Mouse (Mus musculus) CD4-positive, CD25-positive, alpha-beta regulatory T cell, adult 2 months (primary cell): ENCODE results near the gene Abhd14b.

Experiments
- DNase-seq: peaks from one replicate; pipeline ENCODE4 v3.0.0-alpha.2; 2012; ENCODE audit warnings: low read depth, low spot score

Gene Abhd14b

DNA sequence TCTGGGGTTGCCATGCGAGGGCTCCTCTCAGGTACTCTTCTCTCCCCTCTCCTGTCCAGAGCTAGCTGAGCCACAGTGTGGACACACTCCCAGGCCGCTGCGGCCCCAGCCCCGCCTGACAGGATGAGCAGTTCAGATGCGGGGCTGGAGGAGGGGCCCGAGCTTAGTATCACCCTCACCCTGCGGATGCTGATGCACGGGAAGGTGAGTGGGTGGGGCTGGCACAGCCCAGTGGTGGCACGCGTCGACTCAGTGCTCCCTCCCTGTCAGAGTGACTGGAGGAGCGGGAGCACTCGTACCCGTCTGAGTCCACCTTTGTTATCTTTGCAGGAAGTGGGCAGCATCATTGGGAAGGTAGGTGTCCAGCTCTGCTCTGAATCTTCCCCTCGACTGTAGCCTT lies 12.7 kb downstream of the Abhd14b start:
- DNase-seq: no peak

GRCm38 (mm10) chr9:106460401-106461025 lies 13.3 kb downstream of the Abhd14b start:
- DNase-seq: no peak

DNA sequence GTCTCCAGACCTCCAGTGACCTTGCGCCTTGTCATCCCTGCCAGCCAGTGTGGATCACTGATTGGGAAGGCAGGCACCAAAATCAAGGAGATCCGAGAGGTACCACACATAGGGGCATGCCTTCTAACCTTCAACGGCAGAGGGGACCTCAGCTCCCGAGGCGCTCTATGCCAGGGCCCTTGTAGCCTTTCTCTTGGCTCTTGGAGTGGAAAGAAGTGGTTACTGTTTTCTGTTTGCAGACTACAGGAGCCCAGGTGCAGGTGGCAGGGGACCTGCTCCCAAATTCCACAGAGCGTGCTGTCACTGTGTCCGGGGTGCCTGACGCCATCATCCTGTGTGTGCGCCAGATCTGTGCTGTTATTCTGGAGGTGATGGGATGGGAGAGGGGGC lies 13.8 kb downstream of the Abhd14b start:
- no peak for DNase-seq

DNA sequence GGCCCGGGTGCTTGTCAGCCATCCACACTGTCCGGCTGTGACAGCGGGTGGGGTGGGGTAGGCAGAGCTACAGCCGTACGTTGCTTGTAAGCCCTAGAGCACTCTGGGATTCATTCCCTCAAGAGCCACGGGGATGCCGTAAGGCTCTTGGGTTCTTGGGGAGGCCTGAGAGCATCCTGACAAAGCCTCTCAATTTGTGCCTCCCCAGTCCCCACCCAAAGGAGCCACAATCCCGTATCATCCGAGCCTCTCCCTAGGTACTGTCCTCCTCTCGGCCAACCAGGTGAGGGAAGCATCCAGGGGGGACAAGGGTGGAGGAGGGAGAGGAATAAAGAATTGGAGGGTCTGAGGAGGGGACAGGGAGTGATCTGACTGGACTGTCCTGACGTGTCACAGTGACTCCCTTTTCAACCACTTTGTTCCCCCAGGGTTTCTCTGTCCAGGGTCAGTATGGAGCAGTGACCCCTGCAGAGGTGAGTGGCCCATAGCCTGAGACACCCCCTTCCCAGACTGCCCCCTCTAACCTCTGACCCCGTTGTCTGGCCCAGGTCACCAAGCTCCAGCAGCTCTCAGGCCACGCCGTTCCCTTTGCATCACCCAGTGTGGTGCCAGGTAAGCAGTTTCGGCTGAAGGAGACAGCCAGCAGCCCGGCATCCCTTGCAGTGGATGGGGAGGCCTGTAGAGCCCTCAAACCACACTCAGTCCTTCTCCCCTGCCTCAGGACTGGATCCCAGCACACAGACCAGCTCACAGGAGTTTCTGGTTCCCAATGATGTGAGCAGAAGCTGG lies 14.6 kb downstream of the Abhd14b start:
- no peak for DNase-seq

GRCm38 (mm10) chr9:106462430-106462800 lies 15.2 kb downstream of the Abhd14b start:
- DNase-seq: no peak

DNA sequence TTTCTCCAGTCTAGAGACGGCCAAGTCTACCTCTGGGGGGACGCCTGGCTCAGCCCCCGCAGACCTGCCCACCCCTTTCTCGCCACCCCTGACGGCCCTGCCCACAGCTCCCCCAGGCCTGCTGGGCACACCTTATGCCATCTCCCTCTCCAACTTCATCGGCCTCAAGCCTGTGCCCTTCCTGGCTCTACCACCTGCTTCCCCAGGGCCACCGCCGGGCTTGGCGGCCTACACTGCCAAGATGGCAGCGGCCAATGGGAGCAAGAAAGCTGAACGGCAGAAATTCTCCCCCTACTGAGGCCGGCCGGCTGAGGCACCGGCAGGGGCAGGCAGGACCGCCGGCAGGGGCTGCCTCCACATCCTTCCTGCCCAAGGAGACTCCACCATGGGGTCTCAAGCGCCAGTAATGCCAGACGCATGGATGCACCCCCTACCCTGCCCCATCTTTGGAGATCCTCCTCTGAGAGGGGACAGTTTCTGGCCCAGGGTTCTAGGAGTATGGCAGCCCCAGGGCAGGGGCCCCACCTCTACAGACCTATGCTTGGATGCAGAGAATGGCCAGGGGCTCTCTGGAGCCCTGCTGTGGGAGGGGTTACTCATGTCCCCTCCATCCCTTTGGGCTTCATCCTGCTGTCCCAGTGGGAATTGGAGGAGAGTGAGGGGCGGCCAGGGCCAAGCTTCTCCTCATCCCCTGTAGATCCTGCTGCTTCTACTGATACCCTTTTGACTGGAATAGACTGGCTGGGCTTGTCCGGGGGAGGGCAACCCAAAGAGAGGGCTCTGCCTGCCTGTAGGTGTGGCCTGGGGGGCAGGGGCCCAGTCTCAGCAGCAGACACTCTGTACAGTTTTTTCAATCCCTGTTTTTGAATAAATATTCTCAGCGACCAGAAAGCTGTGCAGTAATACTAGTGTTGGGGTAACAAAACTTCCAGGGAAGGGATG lies 16.1 kb downstream of the Abhd14b start:
- no peak for DNase-seq

DNA sequence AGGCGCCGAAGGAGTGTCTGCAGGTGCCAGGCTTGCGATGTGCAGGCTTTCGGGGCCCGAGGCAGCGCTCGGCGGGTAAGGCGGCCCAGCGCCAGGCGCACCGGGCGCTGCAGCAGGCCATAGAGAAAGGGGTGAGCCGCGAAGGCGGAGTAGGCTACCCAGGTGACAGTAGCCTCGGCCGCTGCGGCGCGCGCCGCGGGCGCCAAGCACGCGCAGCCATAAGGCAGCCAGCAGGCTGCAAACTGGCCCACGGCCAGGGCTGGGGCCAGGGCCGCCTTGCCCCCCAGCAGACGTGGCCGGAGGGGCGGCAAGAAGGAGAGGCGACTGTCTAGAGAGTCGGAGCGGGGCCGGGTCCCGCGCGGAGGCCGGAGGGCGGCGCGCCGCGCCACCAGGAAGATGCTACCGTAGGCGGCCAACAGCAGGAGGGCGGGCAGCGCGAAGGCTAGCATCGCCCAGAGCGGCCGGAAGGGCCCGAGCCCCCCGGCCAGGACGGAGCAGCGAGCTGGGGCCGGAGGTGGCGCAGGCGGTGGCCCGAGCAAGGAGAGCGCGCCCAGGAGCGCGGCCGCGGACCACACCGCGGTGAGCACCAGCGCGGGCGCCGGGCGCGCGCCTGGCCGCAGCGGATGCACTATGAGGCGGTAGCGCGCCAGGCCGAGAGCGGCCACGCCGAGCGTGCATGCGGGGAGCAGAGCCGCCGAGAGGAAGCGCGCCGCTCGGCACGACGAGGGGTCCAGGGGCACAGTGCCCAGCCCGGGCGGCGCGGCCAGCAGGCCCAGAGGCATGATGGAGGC lies 17.7 kb downstream of the Abhd14b start:
- peak; percentile 46 for DNase-seq

GRCm38 (mm10) chr9:106465571-106466200 lies 18.4 kb downstream of the Abhd14b start, which contains the start of gene Gpr62:
Gpr62 (minus strand) TSS chr9:106465938.
- no peak for DNase-seq

- no peak for DNase-seq
These were observed 19.5 kb downstream of the Abhd14b start for GRCm38 (mm10) chr9:106466721-106467120.

GRCm38 (mm10) chr9:106467746-106468145 lies 20.5 kb downstream of the Abhd14b start:
- DNase-seq: no peak

- peak; percentile 50 for DNase-seq
These were observed 22.1 kb downstream of the Abhd14b start for GRCm38 (mm10) chr9:106469317-106469716.

DNA sequence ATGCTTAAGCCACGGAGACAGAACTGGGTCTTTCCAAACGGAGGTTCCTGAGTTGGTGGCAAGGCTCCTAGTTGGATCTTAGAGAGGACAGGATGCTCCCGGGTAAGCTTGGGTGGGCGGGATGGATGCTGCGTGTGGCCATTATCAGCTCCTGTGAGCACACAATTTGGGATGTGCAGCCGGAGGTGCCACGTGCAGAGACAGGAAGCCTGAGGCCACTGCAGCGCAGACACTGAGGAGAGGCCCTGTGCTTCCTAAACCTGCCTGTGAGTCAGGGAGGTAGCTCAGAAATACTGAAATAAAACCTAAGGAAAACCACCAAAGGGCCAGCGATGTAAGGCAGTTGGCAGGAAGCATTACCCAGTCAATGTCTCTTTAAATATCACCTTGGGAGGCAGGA lies 22.5 kb downstream of the Abhd14b start:
- no peak for DNase-seq

DNA sequence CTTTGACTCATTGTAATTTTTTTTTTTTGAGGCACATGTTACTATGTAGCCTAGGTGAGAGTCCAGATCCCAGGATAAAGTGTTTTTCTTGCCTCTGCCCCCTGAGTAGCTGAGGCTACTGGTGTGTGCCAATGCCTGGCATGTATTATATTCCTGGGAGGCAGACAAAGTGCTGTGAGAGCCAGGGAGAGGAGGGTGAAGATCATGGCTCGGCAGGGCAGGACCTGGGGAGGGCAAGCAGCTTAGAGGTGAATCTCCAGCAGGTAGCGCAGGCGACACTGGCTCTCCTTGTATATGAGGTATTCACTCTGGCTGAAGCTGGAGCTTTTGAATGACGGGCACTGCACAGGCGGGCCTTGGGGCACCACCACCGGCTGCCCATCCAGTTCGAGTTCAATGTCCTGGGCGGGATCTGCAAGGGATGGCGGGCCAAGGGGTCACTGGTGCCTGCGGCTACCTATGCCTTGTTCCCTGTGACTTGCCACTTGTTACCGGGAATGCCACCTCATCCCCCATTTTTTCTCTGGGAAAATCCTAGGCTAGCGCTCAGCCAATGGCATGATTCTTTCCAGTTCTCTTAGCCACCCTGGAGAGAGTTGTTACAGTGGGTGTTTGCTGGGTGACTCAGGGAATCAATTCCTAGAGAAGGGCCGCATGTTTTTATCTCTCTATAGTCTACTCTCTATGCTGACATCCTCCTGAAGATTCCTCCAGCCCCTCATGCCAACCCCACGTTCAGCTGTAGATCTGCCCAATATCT lies 23.9 kb downstream of the Abhd14b start:
- DNase-seq: no peak

DNA sequence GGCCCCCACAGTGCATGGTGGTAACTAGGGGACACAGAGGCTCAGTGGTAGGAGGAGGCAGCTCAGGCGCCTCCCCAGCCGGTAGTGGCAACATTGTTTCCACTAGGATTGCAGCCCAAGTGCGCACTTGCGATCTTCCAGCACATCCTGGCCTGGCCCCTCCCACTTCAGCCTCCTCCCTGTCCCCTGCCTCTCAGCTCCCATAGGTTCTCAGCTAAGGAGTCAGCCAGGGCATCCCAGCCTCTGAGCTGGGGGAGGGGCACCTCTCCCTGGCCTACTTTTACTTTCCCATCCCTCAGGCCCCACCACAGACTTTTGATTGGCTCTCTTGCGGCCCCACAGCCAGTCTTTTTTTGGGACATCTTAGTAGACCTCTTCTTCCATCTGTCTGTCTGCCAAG lies 24.6 kb downstream of the Abhd14b start:
- no peak for DNase-seq

DNA sequence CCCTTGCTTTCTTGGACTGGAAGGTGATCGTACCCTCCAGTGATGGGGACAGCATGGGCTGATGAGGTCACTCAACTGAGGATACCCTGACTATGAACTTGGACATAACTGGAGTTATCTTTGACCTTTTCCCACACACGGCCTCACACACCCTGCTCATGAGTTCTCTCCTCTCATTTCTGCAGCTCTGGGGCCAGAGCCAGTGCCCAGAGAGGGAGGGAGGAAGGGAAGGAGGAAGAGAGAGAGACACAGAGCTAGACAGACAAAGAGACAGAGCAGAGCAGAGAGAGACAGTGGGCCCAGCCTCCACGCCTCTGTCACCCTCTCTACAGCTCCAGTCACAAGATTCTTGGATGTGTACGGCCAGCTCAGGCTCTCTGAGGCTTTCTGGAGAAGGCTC lies 25.1 kb downstream of the Abhd14b start:
- no peak for DNase-seq

GRCm38 (mm10) chr9:106473081-106473752 lies 26.0 kb downstream of the Abhd14b start:
- DNase-seq: no peak

DNA sequence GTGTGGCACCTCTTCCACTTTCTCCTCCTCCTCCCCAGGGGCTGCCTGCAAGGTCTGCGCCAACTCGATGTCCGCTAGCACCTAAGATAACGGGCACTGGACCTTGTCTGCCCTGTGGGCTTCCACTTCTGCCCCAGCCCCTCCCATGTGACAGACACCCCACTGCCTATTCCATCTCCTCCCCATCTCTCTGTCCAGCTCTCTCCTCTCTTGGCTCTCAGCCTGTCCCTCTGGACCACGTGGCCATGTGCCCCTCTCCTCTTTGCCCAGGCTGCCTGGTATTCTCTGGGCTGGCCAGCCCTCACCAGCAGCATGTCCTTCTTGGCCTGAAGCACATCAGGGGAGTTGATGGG lies 26.5 kb downstream of the Abhd14b start:
- DNase-seq: no peak

GRCm38 (mm10) chr9:106474456-106474855 lies 27.2 kb downstream of the Abhd14b start:
- DNase-seq: peak; percentile 83

- peak; percentile 25 for DNase-seq
These were observed 27.8 kb downstream of the Abhd14b start for GRCm38 (mm10) chr9:106475046-106475445.

DNA sequence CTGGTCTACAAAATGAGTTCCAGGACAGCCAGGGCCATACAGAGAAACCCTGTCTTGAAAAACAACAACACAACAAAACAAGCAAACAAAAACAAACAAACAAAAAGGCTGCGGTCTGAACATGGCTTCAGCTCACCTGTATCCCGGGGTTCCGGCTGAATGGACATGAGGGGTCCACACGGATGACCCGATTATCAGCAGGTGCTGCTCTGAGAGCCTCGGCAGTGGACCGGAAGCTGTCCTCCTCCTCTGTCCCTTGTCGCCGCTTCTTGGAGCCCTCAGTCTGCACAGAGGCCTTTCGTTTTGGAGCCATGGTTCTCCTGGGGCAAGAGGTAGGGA lies 28.4 kb downstream of the Abhd14b start, which contains the start of gene Rrp9:
TSS of gene Rrp9 (plus strand) at position 301 of the 339 bp plus-strand sequence.
- DNase-seq: no peak
